Mouse (Mus musculus) CH12.LX (cell line): ENCODE data around the gene Olfr824.

Experiments used
- BHLHE40 ChIP-seq: IDR thresholded peaks from 2 replicates; pipeline ENCODE4 v1.6.1; 2011; ENCODE audit warnings: mild to moderate bottlenecking, low read depth, low read length, improper control_type of control experiment
- CHD2 ChIP-seq: IDR thresholded peaks from 2 replicates; pipeline ENCODE4 v1.6.1; 2011; ENCODE audit warnings: low read length, improper control_type of control experiment
- CTCF ChIP-seq, 2 experiments: IDR thresholded peaks in 1 of 2; conservative IDR thresholded peaks in 1 of 2; 2 replicates each; pipeline ENCODE4 v1.5.1; 2011 to 2012; ENCODE audit warnings: low read depth in 2 of 2, low read length in 2 of 2, improper control_type of control experiment in 1 of 2, inconsistent platforms in 1 of 2, mild to moderate bottlenecking in 1 of 2, moderate library complexity in 1 of 2
- EP300 ChIP-seq: IDR thresholded peaks from 2 replicates; pipeline ENCODE4 v1.6.1; 2011; ENCODE audit warnings: low read length, improper control_type of control experiment
- ETS1 ChIP-seq: conservative IDR thresholded peaks from 2 replicates; pipeline ENCODE4 v1.6.1; 2012; ENCODE audit warnings: low read depth, mild to moderate bottlenecking, inconsistent platforms, low read length, improper control_type of control experiment, moderate library complexity
- HCFC1 ChIP-seq: IDR thresholded peaks from 2 replicates; pipeline ENCODE4 v1.6.1; 2012; ENCODE audit warnings: low read depth, mild to moderate bottlenecking, inconsistent platforms, low read length, improper control_type of control experiment
- JUND ChIP-seq: conservative IDR thresholded peaks from 2 replicates; pipeline ENCODE4 v1.6.1; 2011; ENCODE audit warnings: low read depth, low read length, improper control_type of control experiment
- KAT2A ChIP-seq: IDR thresholded peaks from 2 replicates; pipeline ENCODE4 v1.6.1; 2012; ENCODE audit warnings: low read length, improper control_type of control experiment, inconsistent platforms; ENCODE audit not compliant: insufficient replicate concordance
- MEF2A ChIP-seq: IDR thresholded peaks from 2 replicates; pipeline ENCODE4 v1.6.1; 2014; ENCODE audit warnings: low read depth, mild to moderate bottlenecking, inconsistent platforms, low read length, improper control_type of control experiment, borderline replicate concordance
- NRF1 ChIP-seq: IDR thresholded peaks from 2 replicates; pipeline ENCODE4 v1.6.1; 2014; ENCODE audit warnings: low read depth, mild to moderate bottlenecking, inconsistent platforms, low read length, improper control_type of control experiment, moderate library complexity
- POLR2A ChIP-seq: IDR thresholded peaks from 2 replicates; pipeline ENCODE4 v1.6.1; 2011; ENCODE audit warnings: low read depth, mild to moderate bottlenecking, improper control_type of control experiment, low read length
- POLR2AphosphoS2 ChIP-seq: IDR thresholded peaks from 2 replicates; pipeline ENCODE4 v1.6.1; 2011; ENCODE audit warnings: low read depth, low read length, improper control_type of control experiment
- RCOR1 ChIP-seq: conservative IDR thresholded peaks from 2 replicates; pipeline ENCODE4 v1.6.1; 2012; ENCODE audit warnings: low read depth, mild to moderate bottlenecking, inconsistent platforms, low read length, improper control_type of control experiment
- USF1 ChIP-seq: IDR thresholded peaks from 2 replicates; pipeline ENCODE4 v1.6.1; 2014; ENCODE audit warnings: low read depth, mild to moderate bottlenecking, inconsistent platforms, low read length, improper control_type of control experiment

- TF ChIP-seq USF1 (no peak), POLR2A (no peak), CTCF (conservative IDR thresholded peaks at IDR 0.05 in 1 of 2, IDR thresholded peaks at IDR 0.05 in 1 of 2; ENCODE audit: low read depth in 2 of 2, low read length in 2 of 2) (peak in 1 of 2 experiments; percentile 65; a peak in 2 of 4 replicates), KAT2A (no peak), JUND (no peak), BHLHE40 (no peak), HCFC1 (no peak), CHD2 (no peak), ETS1 (no peak), POLR2AphosphoS2 (no peak), MEF2A (no peak), EP300 (no peak), NRF1 (no peak), RCOR1 (no peak)
Observed at GRCm38 (mm10) chr10:130096104-130096503, 33.7 kb downstream of the Olfr824 start.
